Mouse (Mus musculus) G1E (cell line): ENCODE data around the gene Gsn.

ENCODE experiments used
- CTCF ChIP-seq: IDR thresholded peaks from 2 replicates; pipeline ENCODE4 v1.5.1; 2012; ENCODE audit warnings: low read depth, low read length, inconsistent platforms, mixed read lengths
- GATA1 ChIP-seq: IDR thresholded peaks from 2 replicates; pipeline ENCODE4 v1.6.1; 2012; ENCODE audit warnings: borderline replicate concordance, low read length, inconsistent platforms, mixed read lengths
- GATA2 ChIP-seq: IDR thresholded peaks from 2 replicates; pipeline ENCODE4 v1.6.1; 2012; ENCODE audit warnings: low read depth, low read length, inconsistent platforms, borderline replicate concordance
- POLR2AphosphoS5 ChIP-seq: IDR thresholded peaks from 2 replicates; pipeline ENCODE4 v1.6.1; 2012; ENCODE audit warnings: low read depth, low read length, inconsistent platforms; ENCODE audit not compliant: insufficient replicate concordance
- TAL1 ChIP-seq: conservative IDR thresholded peaks from 2 replicates; pipeline ENCODE4 v1.6.1; 2012; ENCODE audit warnings: low read depth, low read length, inconsistent platforms, mixed read lengths

DNA sequence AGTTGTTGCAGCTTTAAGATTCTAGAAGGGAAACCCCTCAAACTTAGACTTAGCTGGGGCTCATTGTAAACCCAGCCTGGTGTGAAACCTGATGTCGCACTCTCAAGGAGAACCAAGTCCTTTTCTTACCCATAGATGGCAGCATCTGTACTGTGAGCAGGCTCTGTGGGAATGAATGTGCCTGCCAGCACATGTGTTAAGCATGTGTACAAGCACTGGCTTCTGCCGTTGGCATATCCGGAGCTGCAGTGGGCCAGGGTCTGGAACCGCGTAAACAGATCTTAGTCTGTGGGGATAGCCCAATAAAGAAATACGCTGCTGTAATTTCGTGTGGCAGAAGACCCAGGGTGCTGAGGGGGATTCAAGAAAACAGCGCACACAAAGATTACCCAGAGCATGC, 9.1 kb downstream of the Gsn start:
- TF ChIP-seq CTCF (no peak), GATA1 (no peak), TAL1 (no peak), POLR2AphosphoS5 (no peak), GATA2 (no peak)
